Mouse (Mus musculus) right cerebral cortex, postnatal 36 days (tissue): Measurements from ENCODE around the gene Cnn2.
"Not testable (repeated sequence)": the region's sequence is repeated elsewhere in the genome, so short reads cannot be mapped to it uniquely, and the experiment has no call there.

Experiments used
- DNase-seq, 2 experiments: peaks; one replicate each; pipeline ENCODE4 v3.0.0; 2022; ENCODE audit warnings: low spot score in 2 of 2, mixed read lengths in 1 of 2

The Cnn2 gene

DNA sequence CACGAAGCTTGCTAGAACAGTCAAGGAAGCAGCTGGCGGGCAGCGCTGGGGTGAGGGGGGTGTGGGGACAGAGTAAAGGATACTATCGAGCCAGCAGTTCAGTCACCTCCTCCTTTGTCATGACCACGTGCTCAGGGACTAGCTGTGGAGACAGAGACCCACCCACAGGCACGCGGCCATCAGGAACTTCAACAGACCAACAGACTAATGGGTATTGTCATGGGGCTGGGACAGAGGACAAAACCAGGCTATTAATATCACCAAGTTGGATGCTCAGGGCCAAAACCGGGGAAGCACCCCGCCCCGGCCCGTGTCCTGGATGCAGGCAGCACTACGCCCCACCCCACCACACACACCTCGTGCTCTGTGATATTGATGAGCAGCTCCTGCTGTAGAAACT lies 48.4 kb downstream of the Cnn2 start:
- no peak for DNase-seq

DNA sequence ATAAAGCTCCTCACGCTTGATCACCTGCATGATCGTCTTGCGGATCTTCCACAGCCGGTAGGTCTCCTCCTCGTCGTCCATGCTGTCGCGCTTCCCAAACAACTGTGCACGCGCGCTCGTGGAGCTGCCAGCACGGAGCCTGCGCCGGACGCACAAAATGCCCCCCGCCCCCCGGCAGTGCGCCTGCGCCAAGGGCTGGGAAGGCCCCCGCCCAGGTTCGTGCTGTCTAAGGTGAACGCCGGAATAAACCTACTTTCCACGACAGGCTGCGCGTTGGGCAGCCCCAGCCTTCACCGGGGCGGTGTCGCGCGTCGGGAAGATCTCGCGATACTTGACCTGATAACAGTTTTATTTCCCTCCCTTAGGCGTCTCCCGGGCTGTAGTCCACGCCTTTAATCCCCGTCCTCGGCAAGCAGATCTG lies 51.2 kb downstream of the Cnn2 start, which contains the start of gene Polr2e:
Gene Polr2e, minus strand, starts transcription at position 237 of the 421 bp plus-strand sequence.
- DNase-seq, result peak; percentile 96 to 97

DNA sequence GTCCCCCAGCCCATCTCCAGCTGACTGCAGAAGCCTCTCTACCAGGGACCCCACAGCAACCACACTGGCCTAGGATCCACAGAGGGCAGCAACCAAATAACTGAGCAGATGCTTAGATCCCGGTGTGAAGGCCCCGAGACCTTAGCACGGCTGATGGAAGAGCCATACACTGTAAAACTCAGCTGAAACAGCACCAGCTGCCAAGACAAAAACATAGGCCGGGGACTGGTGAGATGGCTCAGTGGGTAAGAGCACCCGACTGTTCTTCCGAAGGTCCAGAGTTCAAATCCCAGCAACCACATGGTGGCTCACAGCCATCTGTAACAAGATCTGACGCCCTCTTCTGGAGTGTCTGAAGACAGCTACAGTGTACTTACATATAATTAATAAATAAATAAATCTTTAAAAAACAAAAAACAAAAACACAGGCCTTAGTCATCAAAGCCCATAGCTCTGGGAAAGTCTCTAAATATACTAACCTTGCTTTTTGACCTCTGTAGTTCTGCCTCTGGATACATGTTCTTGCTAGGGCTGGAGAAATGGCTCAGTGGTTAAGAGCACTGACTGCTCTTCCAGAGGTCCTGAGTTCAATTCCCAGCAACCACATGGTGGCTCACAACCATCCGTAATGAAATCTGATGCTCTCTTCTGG lies 53.2 kb downstream of the Cnn2 start:
- not testable (repeated sequence) for DNase-seq

DNA sequence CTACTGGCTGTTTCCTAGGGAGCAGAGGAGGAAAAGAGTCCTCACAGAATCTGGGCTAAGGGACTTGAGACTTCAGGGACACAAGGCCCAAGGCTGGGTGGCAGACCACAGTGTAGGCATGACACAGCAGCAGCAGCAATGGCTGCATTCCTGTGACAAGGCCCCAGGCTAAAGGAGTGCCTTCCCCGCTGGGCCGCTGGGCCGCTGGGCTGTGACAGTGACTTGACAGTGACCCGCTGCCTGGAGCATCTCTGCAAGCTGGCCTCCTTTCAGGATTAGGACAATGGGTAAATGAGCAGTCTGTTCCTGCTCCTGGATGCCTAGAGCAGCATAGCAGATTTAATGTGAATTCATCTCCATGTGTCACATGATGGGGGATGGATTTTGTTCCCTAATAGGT lies 55.7 kb downstream of the Cnn2 start:
- no peak for DNase-seq

DNA sequence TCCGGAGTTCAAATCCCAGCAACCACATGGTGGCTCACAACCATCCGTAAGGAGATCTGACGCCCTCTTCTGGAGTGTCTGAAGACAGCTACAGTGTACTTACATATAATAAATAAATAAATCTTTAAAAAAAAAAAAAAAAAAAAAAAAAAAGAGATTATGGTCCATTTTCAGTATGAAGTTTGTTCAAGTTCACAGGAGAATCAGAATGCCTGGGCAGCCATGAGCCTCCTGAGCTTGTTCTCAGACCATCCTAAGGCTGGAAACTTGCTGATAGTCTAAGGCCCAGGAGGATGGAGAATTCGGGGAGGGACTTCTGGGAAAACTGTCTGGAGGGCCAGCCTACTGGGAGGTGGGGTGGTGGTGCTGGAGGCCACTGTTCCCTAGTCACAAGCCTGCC lies 57.0 kb downstream of the Cnn2 start:
- not testable (repeated sequence) for DNase-seq
